Mouse (Mus musculus): ENCODE data around the gene Rgp1.
A peak's percentile ranks its signal among the peaks of the same experiment; 100 is the strongest.
"Not testable (repeated sequence)": the region's sequence is repeated elsewhere in the genome, so short reads cannot be mapped to it uniquely, and the experiment has no call there.

Rgp1 gene

GRCm38 (mm10) chr4:43578376-43579204, at the start of gene Rgp1, which contains the start of gene Gba2:
Rgp1 (plus strand) TSS chr4:43578715.
Gba2 (minus strand) TSS chr4:43578873.
- DNase-seq (ENCODE audit: low read depth) = peak; percentile 80

- DNase-seq (ENCODE audit: low read depth) = no peak
Observed at GRCm38 (mm10) chr4:43530081-43530501, 48.4 kb upstream of the Rgp1 start.

- DNase-seq (ENCODE audit: low read depth) = peak; percentile 76
Observed at GRCm38 (mm10) chr4:43530581-43530980, 47.9 kb upstream of the Rgp1 start.

GRCm38 (mm10) chr4:43533270-43533669, 45.2 kb upstream of the Rgp1 start:
- no peak for DNase-seq (ENCODE audit: low read depth)

- no peak for DNase-seq (ENCODE audit: low read depth)
Observed at GRCm38 (mm10) chr4:43535628-43536027, 42.9 kb upstream of the Rgp1 start.

GRCm38 (mm10) chr4:43536031-43536430, 42.5 kb upstream of the Rgp1 start:
- no peak for DNase-seq (ENCODE audit: low read depth)

GRCm38 (mm10) chr4:43542044-43542443, 36.5 kb upstream of the Rgp1 start:
- no peak for DNase-seq (ENCODE audit: low read depth)

GRCm38 (mm10) chr4:43546375-43547047, 32.0 kb upstream of the Rgp1 start:
- no peak for DNase-seq (ENCODE audit: low read depth)

- DNase-seq (ENCODE audit: low read depth) = no peak
Observed at GRCm38 (mm10) chr4:43547160-43547559, 31.4 kb upstream of the Rgp1 start.

GRCm38 (mm10) chr4:43549055-43549454, 29.5 kb upstream of the Rgp1 start:
- no peak for DNase-seq (ENCODE audit: low read depth)

GRCm38 (mm10) chr4:43551854-43552253, 26.7 kb upstream of the Rgp1 start:
- not testable (repeated sequence) for DNase-seq (ENCODE audit: low read depth)

GRCm38 (mm10) chr4:43552437-43552836, 26.1 kb upstream of the Rgp1 start:
- no peak for DNase-seq (ENCODE audit: low read depth)

GRCm38 (mm10) chr4:43553891-43554290, 24.6 kb upstream of the Rgp1 start:
- DNase-seq (ENCODE audit: low read depth) = no peak

- no peak for DNase-seq (ENCODE audit: low read depth)
Observed at GRCm38 (mm10) chr4:43555926-43556325, 22.6 kb upstream of the Rgp1 start.

- no peak for DNase-seq (ENCODE audit: low read depth)
Observed at GRCm38 (mm10) chr4:43558028-43558630, 20.4 kb upstream of the Rgp1 start.

- peak; percentile 70 for DNase-seq (ENCODE audit: low read depth)
Observed at GRCm38 (mm10) chr4:43558631-43559356, 19.7 kb upstream of the Rgp1 start.

GRCm38 (mm10) chr4:43559519-43560242, 18.8 kb upstream of the Rgp1 start:
- no peak for DNase-seq (ENCODE audit: low read depth)

GRCm38 (mm10) chr4:43560243-43560611, 18.3 kb upstream of the Rgp1 start:
- no peak for DNase-seq (ENCODE audit: low read depth)

- no peak for DNase-seq (ENCODE audit: low read depth)
Observed at GRCm38 (mm10) chr4:43560976-43561375, 17.5 kb upstream of the Rgp1 start.

- no peak for DNase-seq (ENCODE audit: low read depth)
Observed at GRCm38 (mm10) chr4:43561436-43561996, 17.0 kb upstream of the Rgp1 start.

All from c-Kit-positive CD71-negative TER-119-negative erythroid progenitor cells, embryonic 14.5 days (primary cell).